Mouse (Mus musculus): Measurements from ENCODE around the gene Pex6. TPM values are rescaled to one million over a fixed set of nuclear protein-coding genes. Genes with fewer than 3 reads are reported as not detected.
A peak's percentile ranks its signal among the peaks of the same experiment; 100 is the strongest.

The Pex6 gene
- polyA plus RNA-seq, 1 experiment from 2014 or later: 17.0 TPM

DNA sequence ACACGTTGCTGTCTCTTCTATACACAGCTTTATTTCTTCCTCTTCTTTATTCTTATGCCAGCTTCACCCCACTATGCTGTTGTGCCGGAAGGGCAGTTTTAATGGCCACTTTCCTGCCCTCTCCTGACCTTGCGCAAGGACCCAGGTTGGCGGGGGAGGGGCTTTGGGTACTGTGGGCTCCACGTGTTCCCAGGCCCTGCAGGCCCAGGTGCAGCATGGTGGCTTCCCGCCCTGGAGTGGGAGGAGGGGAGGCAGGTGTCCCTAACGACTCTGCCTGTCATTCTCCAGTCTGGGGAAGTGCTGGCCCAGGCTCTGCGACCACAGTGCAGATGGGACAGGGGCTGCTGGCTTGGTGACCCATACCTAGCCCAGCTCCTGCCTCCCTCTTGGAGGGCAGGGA is 56.6 kb downstream of the Pex6 start:
- WGBS: 59% methylated on average over 8 of the region's 8 CpGs
- no peak for ATAC-seq (ENCODE audit: insufficient number of reproducible peaks, low FRiP score)

DNA sequence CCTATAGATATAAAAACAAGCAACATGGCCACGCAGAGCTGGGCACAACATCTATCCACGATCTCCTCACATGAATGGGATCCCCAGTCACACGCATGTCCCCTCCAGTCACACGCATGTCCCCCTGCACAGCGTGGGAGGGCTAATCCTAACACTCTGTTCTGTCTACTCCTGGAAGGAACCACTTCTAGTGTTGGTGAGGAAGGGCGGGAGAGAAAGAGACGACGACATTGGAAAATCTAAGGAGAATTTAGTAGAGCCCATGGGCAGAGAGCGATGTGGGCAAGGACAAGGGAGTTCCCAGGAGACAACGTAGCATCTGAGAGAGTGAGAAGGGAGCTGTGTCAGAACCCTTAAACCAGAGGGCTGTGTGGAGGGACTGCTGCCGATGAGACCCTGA is 59.3 kb downstream of the Pex6 start:
- Histone ChIP-seq H3K4me2 (no peak overlapping the region), H3K27ac (ENCODE audit: poor library complexity, severe bottlenecking) (no peak overlapping the region), H3K9me3 (replicated peaks) (no peaks in the 10 kb centered on the region), H3K9ac (no peak overlapping the region), H3K4me1 (replicated peaks) (peaks cover 17% of the 10 kb centered on the region), H3K27me3 (replicated peaks) (no peaks in the 10 kb centered on the region), H3K36me3 (peaks cover 14% of the 10 kb centered on the region), H3K4me3 (no peak overlapping the region)
- 88% methylated on average over 11 of the region's 11 CpGs for WGBS
- no peak for ATAC-seq (ENCODE audit: insufficient number of reproducible peaks, low FRiP score)

More for the DNA sequence above, 56.6 kb downstream of the Pex6 start:
- no peak overlapping the region for H3K9ac ChIP-seq
- no peaks in the 10 kb centered on the region for H3K9me3 ChIP-seq (replicated peaks)
- H3K27me3 ChIP-seq (replicated peaks): no peaks in the 10 kb centered on the region
- H3K4me1 ChIP-seq (replicated peaks): peaks cover 6% of the 10 kb centered on the region
- H3K4me2 ChIP-seq: no peak overlapping the region
- H3K36me3 ChIP-seq: no peaks in the 10 kb centered on the region
- H3K27ac ChIP-seq (ENCODE audit: poor library complexity, severe bottlenecking): no peak overlapping the region
- H3K4me3 ChIP-seq: no peak overlapping the region

DNA sequence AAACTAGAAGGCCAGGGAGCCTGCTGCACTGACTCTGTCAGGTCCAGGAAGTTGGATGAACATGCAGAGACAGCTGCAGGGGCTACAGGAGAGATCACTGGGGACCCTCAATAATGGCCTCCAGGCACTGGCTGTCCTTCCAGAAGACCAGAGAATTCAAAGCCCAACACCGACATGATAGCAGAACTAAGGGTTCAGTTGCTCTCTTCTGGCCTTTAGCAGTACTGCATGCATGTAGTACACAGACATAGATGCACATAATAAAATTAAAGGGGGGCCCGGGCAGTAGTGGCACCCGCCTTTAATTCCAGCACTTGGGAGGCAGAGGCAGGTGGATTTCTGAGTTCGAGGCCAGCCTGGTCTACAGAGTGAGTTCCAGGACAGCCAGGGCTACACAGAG is 59.8 kb downstream of the Pex6 start:
- Histone ChIP-seq H3K9ac (no peak overlapping the region), H3K9me3 (replicated peaks) (no peaks in the 10 kb centered on the region), H3K27ac (ENCODE audit: poor library complexity, severe bottlenecking) (no peak overlapping the region), H3K4me2 (no peak overlapping the region), H3K36me3 (peaks cover 18% of the 10 kb centered on the region), H3K27me3 (replicated peaks) (no peaks in the 10 kb centered on the region), H3K4me3 (no peak overlapping the region), H3K4me1 (replicated peaks) (peaks cover 17% of the 10 kb centered on the region)
- WGBS: 81% methylated on average over 4 of the region's 4 CpGs
- no peak for ATAC-seq (ENCODE audit: insufficient number of reproducible peaks, low FRiP score)

GRCm38 (mm10) chr17:46771616-46772015 is 60.4 kb downstream of the Pex6 start:
- ATAC-seq (ENCODE audit: insufficient number of reproducible peaks, low FRiP score): no peak
- Histone ChIP-seq H3K27me3 (replicated peaks) (no peaks in the 10 kb centered on the region), H3K27ac (ENCODE audit: poor library complexity, severe bottlenecking) (no peak overlapping the region), H3K36me3 (peaks cover 24% of the 10 kb centered on the region), H3K9me3 (replicated peaks) (no peaks in the 10 kb centered on the region), H3K4me2 (peak overlapping the region; percentile 82), H3K4me1 (replicated peaks) (peaks cover 17% of the 10 kb centered on the region), H3K4me3 (peak overlapping the region; percentile 85), H3K9ac (peak overlapping the region; percentile 83)
- 56% methylated on average over 17 of the region's 17 CpGs for WGBS

DNA sequence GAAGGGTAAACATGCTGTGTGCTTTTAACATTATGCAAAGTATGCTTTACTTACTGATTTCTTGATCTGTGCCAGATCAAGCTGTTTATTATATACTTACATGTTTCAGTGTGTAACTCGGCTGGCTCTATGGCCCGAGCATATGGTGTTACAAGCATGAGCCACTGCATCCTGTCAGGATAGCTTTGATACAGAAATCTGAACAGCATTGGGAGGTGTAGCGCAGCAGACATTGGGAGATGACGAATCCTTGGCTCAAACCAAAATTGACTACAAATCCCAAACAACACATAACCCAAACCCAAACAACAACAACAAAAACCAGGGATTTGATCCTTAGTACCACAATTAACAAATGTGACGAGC is 60.8 kb downstream of the Pex6 start:
- Histone ChIP-seq H3K4me1 (replicated peaks) (peaks cover 17% of the 10 kb centered on the region), H3K36me3 (peaks cover 28% of the 10 kb centered on the region), H3K4me2 (peak overlapping the region; percentile 82), H3K27me3 (replicated peaks) (no peaks in the 10 kb centered on the region), H3K4me3 (peak overlapping the region; percentile 85), H3K9ac (peak overlapping the region; percentile 83), H3K27ac (ENCODE audit: poor library complexity, severe bottlenecking) (peak overlapping the region; percentile 68), H3K9me3 (replicated peaks) (no peaks in the 10 kb centered on the region)
- no peak for ATAC-seq (ENCODE audit: insufficient number of reproducible peaks, low FRiP score)
- 8% methylated on average over 5 of the region's 5 CpGs for WGBS

- peaks cover 17% of the 10 kb centered on the region for H3K4me1 ChIP-seq (replicated peaks)
- ATAC-seq (ENCODE audit: insufficient number of reproducible peaks, low FRiP score): peak; percentile 89
- peak within 1 kb of the TSS; percentile 83 for H3K9ac ChIP-seq
- H3K27me3 ChIP-seq (replicated peaks): no peaks in the 10 kb centered on the region
- peak within 1 kb of the TSS; percentile 68 for H3K27ac ChIP-seq (ENCODE audit: poor library complexity, severe bottlenecking)
- H3K9me3 ChIP-seq (replicated peaks): no peaks in the 10 kb centered on the region
- under 1% methylated on average over 50 of the region's 50 CpGs for WGBS
- H3K36me3 ChIP-seq: peaks cover 35% of the 10 kb centered on the region
- peak within 1 kb of the TSS; percentile 82 for H3K4me2 ChIP-seq
- peak within 1 kb of the TSS; percentile 85 for H3K4me3 ChIP-seq
These were observed 61.4 kb downstream of the Pex6 start, which contains the start of gene 2310039H08Rik for GRCm38 (mm10) chr17:46772404-46773277. Gene 2310039H08Rik (plus strand): TSS chr17:46772635.

- peak overlapping the region; percentile 83 for H3K9ac ChIP-seq
- H3K4me2 ChIP-seq: peak overlapping the region; percentile 82
- H3K27me3 ChIP-seq (replicated peaks): no peaks in the 10 kb centered on the region
- ATAC-seq (ENCODE audit: insufficient number of reproducible peaks, low FRiP score): no peak
- peaks cover 17% of the 10 kb centered on the region for H3K4me1 ChIP-seq (replicated peaks)
- WGBS: 10% methylated on average over 19 of the region's 20 CpGs
- peak overlapping the region; percentile 68 for H3K27ac ChIP-seq (ENCODE audit: poor library complexity, severe bottlenecking)
- H3K4me3 ChIP-seq: peak overlapping the region; percentile 85
- peaks cover 43% of the 10 kb centered on the region for H3K36me3 ChIP-seq
- no peaks in the 10 kb centered on the region for H3K9me3 ChIP-seq (replicated peaks)
These were observed 62.2 kb downstream of the Pex6 start for GRCm38 (mm10) chr17:46773278-46774130.

DNA sequence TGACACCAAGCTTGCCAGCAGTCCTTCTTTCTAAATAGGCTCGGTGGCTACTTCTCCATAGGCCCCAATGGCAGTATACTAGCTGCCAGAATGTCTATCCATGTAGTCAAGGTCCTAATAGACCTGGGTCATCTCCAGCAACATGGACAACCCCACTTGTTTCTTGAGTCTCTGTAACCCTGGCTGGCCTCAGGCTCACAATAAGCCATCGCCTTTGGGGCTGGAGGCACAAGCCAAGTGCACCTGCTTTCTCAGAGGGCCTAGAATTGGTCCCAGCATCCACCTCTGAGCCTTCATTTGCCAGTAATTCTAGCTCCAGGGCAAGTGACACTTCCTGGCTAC is 62.8 kb downstream of the Pex6 start:
- peak overlapping the region; percentile 82 for H3K4me2 ChIP-seq
- no peaks in the 10 kb centered on the region for H3K9me3 ChIP-seq (replicated peaks)
- peaks cover 17% of the 10 kb centered on the region for H3K4me1 ChIP-seq (replicated peaks)
- no peak overlapping the region for H3K9ac ChIP-seq
- no peaks in the 10 kb centered on the region for H3K27me3 ChIP-seq (replicated peaks)
- 0 out of 2 replicates have a peak overlapping the region, but pooled peaks have one; percentile 85 for H3K4me3 ChIP-seq
- whole genome bisulfite sequencing: 48% methylated on average over 2 of the region's 2 CpGs
- H3K27ac ChIP-seq (ENCODE audit: poor library complexity, severe bottlenecking): no peak overlapping the region
- peaks cover 49% of the 10 kb centered on the region for H3K36me3 ChIP-seq
- no peak for ATAC-seq (ENCODE audit: insufficient number of reproducible peaks, low FRiP score)

GRCm38 (mm10) chr17:46775070-46775469 is 63.8 kb downstream of the Pex6 start:
- no peak overlapping the region for H3K4me3 ChIP-seq
- no peak overlapping the region for H3K9ac ChIP-seq
- no peak for ATAC-seq (ENCODE audit: insufficient number of reproducible peaks, low FRiP score)
- no peak overlapping the region for H3K4me2 ChIP-seq
- H3K36me3 ChIP-seq: peaks cover 59% of the 10 kb centered on the region
- H3K4me1 ChIP-seq (replicated peaks): peaks cover 17% of the 10 kb centered on the region
- WGBS: 93% methylated on average over 9 of the region's 9 CpGs
- H3K27ac ChIP-seq (ENCODE audit: poor library complexity, severe bottlenecking): no peak overlapping the region
- H3K27me3 ChIP-seq (replicated peaks): no peaks in the 10 kb centered on the region
- H3K9me3 ChIP-seq (replicated peaks): no peaks in the 10 kb centered on the region
